Mouse (Mus musculus): ENCODE measurements around the gene Vgll1.

DNA sequence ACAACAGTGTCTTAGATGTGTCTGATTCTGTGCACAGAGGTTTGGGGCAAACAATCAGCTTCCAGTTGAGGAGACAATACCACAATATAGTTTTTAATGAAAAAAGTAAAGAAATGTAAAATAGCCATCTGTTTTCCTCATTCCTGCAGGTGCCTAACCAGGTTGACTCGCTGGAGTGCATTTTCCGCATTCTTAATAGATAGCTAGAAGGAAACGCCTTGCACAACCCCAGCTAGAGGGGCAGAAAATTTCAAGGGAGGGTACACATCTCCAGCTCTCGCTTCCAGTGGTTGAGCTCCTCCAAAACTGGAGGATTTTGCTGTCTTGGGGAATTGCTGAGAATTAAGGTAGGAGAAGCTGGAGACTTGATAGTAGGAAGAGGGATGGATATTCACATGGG is at the start of gene Vgll1:
- no peak for TF ChIP-seq CTCF (IDR thresholded peaks at IDR 0.05; ENCODE audit: borderline replicate concordance, insufficient read depth, low read length)
- no peak for TF ChIP-seq POLR2A (IDR thresholded peaks at IDR 0.05; ENCODE audit: low read depth, low read length)
